Mouse (Mus musculus): ENCODE results near the gene Caprin1.
A peak's percentile ranks its signal among the peaks of the same experiment; 100 is the strongest.

The Caprin1 gene

GRCm38 (mm10) chr2:103797491-103798009, at the start of gene Caprin1:
Gene Caprin1 (minus strand): TSS chr2:103797649.
- DNase-seq = peak; percentile 94

- no peak for DNase-seq
These were observed 49.4 kb upstream of the Caprin1 start for GRCm38 (mm10) chr2:103846875-103847274.

GRCm38 (mm10) chr2:103846271-103846670, 48.8 kb upstream of the Caprin1 start:
- no peak for DNase-seq

- no peak for DNase-seq
These were observed 46.6 kb upstream of the Caprin1 start for GRCm38 (mm10) chr2:103844016-103844415.

GRCm38 (mm10) chr2:103843321-103843720, 45.9 kb upstream of the Caprin1 start:
- no peak for DNase-seq

GRCm38 (mm10) chr2:103842299-103842698, 44.9 kb upstream of the Caprin1 start:
- DNase-seq = no peak

GRCm38 (mm10) chr2:103838483-103838882, 41.0 kb upstream of the Caprin1 start:
- no peak for DNase-seq

- no peak for DNase-seq
These were observed 39.7 kb upstream of the Caprin1 start for GRCm38 (mm10) chr2:103837166-103837565.

- no peak for DNase-seq
These were observed 38.4 kb upstream of the Caprin1 start for GRCm38 (mm10) chr2:103835614-103836395.

- DNase-seq = no peak
These were observed 36.5 kb upstream of the Caprin1 start for GRCm38 (mm10) chr2:103833816-103834445.

- DNase-seq = peak; percentile 20 to 56
These were observed 35.5 kb upstream of the Caprin1 start for GRCm38 (mm10) chr2:103832899-103833298.

GRCm38 (mm10) chr2:103828900-103829299, 31.5 kb upstream of the Caprin1 start:
- no peak for DNase-seq

GRCm38 (mm10) chr2:103824916-103825315, 27.5 kb upstream of the Caprin1 start:
- no peak for DNase-seq

GRCm38 (mm10) chr2:103822560-103822959, 25.1 kb upstream of the Caprin1 start:
- DNase-seq = peak; percentile 19 to 66

GRCm38 (mm10) chr2:103817145-103817895, 19.9 kb upstream of the Caprin1 start:
- DNase-seq = no peak

GRCm38 (mm10) chr2:103815976-103816375, 18.5 kb upstream of the Caprin1 start:
- no peak for DNase-seq

- DNase-seq = no peak
These were observed 14.2 kb upstream of the Caprin1 start for GRCm38 (mm10) chr2:103811465-103812191.

- peak; percentile 50 to 54 for DNase-seq
These were observed 13.0 kb upstream of the Caprin1 start for GRCm38 (mm10) chr2:103810412-103810811.

GRCm38 (mm10) chr2:103808466-103808865, 11.0 kb upstream of the Caprin1 start:
- DNase-seq = peak; percentile 62 to 70

- DNase-seq = no peak
These were observed 6.5 kb upstream of the Caprin1 start for GRCm38 (mm10) chr2:103803770-103804530.

- DNase-seq = peak; percentile 27 to 39
These were observed 5.0 kb upstream of the Caprin1 start for GRCm38 (mm10) chr2:103802422-103802821.

Measured in kidney, postnatal 36 days (tissue).